Mouse (Mus musculus) thymus, postnatal 14 days (tissue): Measurements from ENCODE around the gene 1810046K07Rik.
A peak's percentile ranks its signal among the peaks of the same experiment; 100 is the strongest.

Experiments used
- DNase-seq: peaks from one replicate; pipeline ENCODE4 v3.0.0; 2021

1810046K07Rik gene

GRCm38 (mm10) chr9:51303980-51304379 lies 24.7 kb downstream of the 1810046K07Rik start:
- DNase-seq, result no peak

GRCm38 (mm10) chr9:51293541-51293940 lies 35.2 kb downstream of the 1810046K07Rik start:
- DNase-seq, result no peak

DNA sequence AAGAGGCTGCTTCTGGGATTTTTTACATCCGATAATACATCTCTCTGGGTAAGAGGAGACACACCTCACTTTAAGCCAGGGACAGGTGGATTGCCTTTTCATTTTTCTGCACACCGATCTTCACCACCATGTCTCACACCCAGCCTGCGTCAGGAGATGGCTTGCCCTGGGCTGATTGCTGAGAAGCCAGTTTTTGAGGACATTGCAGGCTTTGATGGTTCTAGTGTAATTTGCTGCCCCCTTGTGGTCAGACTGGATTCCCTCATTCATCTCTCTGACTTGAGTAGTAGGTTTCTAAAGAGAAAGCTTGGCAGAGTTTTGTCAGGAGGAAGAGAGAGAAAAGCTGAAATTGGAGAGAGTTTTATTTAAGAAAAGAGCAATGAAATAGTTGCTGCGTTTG lies 36.0 kb downstream of the 1810046K07Rik start:
- DNase-seq, result peak; percentile 80

DNA sequence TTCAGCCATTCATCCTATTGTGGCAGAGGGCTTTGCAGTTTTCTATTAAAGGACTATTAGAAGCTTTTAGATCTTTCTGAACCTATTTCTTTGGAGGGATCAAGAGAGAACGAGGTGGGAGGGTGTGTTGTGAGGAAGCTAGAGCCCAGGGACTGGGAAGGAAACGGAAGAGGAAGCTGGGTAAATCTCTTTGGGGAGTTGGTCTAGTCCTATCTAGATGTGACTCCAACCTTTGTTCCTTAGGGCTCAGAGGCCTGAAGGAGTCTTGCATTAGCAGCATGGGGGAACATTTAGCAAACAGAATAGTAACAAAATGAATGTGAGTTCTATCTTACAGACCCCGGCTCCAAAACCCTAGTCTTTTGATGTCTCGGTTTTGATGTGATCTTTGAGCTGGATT lies 37.7 kb downstream of the 1810046K07Rik start:
- no peak for DNase-seq

GRCm38 (mm10) chr9:51286079-51286478 lies 42.6 kb downstream of the 1810046K07Rik start:
- DNase-seq, result no peak

GRCm38 (mm10) chr9:51278500-51279381 lies 50.0 kb downstream of the 1810046K07Rik start, which contains the start of gene Colca2:
Colca2 (minus strand) TSS chr9:51278569.
- peak; percentile 54 for DNase-seq

DNA sequence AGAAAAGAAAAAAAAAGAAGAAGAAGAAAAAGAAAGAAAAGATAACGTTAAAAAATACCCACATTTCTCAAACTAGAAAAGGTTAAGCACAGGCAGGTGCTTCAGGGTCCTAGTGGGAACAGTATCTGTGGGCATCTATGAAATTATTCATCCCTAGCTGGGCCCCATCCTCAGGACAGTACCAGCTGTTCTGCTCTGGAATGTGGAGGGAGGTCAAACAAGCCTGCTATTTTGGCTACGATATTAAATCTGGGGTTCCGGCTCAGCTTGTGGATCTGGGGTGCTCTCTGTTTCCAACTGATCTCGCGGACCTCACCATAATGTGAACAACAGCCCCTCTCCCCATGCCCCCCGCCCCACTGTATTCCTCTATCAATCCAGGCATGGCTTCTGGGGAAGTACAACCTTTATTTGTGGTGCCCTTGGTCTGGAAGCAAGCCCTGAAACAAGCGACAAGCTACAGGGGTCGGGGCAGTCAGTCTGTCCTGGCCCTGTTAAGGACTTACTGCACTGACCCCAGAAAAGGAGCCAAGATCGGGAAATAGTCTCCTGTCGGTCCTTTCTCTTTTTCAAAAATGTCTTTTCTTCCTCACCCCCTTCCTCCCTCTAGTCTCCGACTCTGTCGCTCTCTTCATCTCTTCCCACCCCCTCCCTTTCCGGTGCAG lies 50.8 kb downstream of the 1810046K07Rik start:
- no peak for DNase-seq

GRCm38 (mm10) chr9:51274678-51275077 lies 54.0 kb downstream of the 1810046K07Rik start:
- no peak for DNase-seq

GRCm38 (mm10) chr9:51273581-51274154 lies 55.0 kb downstream of the 1810046K07Rik start:
- no peak for DNase-seq

- no peak for DNase-seq
Measured at GRCm38 (mm10) chr9:51272102-51272501, 56.6 kb downstream of the 1810046K07Rik start.

GRCm38 (mm10) chr9:51271073-51271472 lies 57.6 kb downstream of the 1810046K07Rik start:
- DNase-seq, result no peak

DNA sequence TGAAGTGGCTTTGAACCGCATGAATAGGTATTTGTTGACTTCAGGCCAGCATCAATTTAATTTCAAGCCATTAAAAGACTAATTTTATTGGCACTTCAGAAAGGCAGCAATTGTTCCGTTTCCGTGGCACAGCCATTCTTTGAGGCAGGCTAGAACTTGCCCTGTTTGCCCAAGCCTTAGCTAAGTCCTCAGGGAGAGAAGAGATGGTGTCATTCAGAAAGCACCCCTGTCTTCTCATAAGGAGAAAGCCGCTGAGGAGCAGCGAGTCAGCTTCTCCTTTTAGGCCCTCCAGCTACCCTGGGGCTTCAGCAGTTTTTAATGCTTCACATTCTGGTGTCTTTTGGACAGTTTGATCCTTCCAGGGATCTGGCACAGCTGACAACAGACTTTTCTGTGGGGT lies 59.9 kb downstream of the 1810046K07Rik start:
- no peak for DNase-seq

- DNase-seq, result no peak
Measured at GRCm38 (mm10) chr9:51258426-51258825, 70.3 kb downstream of the 1810046K07Rik start.

GRCm38 (mm10) chr9:51256780-51257502 lies 71.8 kb downstream of the 1810046K07Rik start:
- no peak for DNase-seq
